Mouse (Mus musculus) heart, adult 11 months (tissue): ENCODE measurements around the gene Rfx2.
A peak's percentile ranks its signal among the peaks of the same experiment; 100 is the strongest.

Experiments used
- DNase-seq: peaks from one replicate; pipeline ENCODE4 v3.0.0; 2022

Gene Rfx2

DNA sequence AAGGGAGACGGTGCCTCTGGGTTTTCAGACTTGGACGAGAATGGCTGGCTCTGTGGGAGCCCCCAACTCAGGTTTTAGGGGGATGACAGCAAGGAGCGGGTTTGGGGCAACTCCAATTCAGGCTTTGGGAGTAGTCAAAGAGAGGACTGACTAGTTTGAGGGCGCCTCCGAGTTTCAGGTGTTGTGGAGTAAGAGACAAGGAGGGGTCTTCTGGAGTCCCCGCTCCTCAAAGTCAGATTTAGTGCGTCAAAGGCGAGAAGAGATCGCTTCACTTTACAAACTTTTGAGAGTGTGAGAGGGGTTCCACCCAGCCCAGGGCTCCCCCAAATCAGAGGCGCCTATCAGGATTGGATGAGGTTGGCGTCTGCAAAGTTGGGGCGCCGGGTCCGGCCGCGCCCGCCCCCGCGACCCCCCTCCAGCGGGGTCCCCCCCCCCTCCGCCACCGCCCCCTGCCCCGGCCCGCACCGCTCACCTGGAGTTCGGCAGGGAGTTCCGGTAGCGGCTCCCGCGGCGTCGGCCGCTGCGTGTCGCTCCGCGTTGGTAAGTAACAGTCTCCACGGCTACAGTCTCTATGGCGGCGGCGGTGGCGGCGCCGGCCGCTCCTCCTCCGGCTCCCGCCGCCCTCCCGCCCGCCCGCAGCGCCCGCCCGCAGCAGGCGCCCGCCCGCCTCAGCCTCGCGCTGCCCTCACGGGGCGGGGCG is at the start of gene Rfx2:
Gene Rfx2 (minus strand): TSS at position 603 of the 700 bp plus-strand sequence.
- DNase-seq = no peak

- peak; percentile 82 for DNase-seq
These were observed 46.6 kb upstream of the Rfx2 start for GRCm38 (mm10) chr17:56877426-56877825.

GRCm38 (mm10) chr17:56876981-56877380 is 46.2 kb upstream of the Rfx2 start:
- no peak for DNase-seq

- DNase-seq = peak; percentile 68
These were observed 45.7 kb upstream of the Rfx2 start for GRCm38 (mm10) chr17:56876465-56876864.

DNA sequence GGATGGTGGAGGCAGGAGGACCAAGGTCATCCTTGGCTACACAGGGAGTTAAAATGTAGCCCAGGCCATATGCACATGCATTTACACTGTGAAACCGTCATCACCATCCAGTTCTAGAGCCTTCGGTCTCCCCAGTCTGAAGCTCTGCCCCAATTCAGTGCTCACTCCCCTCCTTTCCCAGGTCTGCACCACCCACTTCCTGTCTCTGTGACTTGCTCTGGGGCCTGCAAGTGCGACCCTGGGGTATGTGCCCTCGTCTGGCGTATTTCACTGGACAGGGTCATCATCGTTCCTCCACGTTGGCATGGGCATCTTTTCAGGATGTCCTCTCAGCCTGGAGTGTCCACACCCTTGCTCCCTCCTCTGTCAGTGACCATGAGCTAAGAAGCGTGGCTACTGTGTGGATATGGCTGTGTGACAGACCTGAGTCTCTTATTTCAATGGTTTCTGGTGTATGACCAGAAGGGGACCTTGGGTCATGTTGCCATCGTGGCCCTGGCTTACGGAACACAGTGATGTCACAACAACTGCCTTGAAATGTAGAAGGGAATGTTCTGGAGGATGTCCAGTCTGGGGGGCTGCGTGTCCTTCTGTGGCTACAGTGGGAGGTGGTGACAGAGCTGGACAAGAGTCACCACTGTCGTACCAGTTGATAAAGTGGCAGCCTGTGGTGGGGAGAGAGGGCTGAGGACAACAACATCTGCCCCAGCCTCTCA is 44.3 kb upstream of the Rfx2 start, which contains the start of gene 1700061G19Rik:
Gene 1700061G19Rik (plus strand): TSS at position 542 of the 716 bp plus-strand sequence.
- DNase-seq = peak; percentile 86

GRCm38 (mm10) chr17:56874237-56874636 is 43.4 kb upstream of the Rfx2 start, which contains the start of gene Acsbg2:
Gene Acsbg2 (minus strand): TSS chr17:56874447.
- DNase-seq = peak; percentile 60

DNA sequence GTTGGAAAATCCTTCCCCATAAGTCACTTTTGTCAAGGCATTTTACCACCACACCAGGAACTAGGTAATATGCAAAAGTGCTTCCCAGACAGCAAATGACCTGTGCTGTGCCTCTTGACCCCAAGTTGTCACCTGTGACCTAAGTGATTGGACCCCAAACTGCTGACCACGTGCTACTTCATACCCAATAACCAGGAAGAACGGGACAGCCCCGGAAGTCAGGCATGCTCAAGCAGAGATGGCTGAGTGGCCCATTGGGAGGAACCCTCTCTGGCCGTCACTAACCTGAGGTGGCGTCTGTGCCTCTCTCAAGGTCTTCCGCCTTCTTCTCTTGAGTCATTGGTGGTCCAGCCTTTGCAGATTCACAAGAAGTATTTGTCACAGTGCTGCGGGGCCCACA is 41.7 kb upstream of the Rfx2 start:
- no peak for DNase-seq

DNA sequence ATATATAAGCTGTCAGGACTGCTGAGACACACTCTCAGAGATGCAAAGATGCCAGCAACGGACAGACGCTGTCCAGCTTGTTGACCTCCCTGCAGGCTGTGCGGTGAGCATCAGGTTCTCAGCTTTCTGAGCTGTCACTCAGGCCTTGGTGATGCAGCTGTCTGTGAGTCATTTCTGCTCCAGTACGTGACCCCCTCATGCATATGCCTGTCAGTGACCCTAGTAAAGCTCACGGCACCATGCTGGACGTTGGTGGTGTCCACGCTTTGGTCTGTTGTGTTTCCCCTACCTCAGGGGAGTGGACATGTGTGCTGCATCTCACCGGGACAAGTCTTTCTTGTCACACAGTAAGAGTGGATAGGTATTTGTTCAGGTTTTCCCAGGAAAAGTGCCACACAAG is 41.0 kb upstream of the Rfx2 start:
- DNase-seq = peak; percentile 81

- DNase-seq = peak; percentile 84
These were observed 39.6 kb upstream of the Rfx2 start for GRCm38 (mm10) chr17:56870287-56870953.

DNA sequence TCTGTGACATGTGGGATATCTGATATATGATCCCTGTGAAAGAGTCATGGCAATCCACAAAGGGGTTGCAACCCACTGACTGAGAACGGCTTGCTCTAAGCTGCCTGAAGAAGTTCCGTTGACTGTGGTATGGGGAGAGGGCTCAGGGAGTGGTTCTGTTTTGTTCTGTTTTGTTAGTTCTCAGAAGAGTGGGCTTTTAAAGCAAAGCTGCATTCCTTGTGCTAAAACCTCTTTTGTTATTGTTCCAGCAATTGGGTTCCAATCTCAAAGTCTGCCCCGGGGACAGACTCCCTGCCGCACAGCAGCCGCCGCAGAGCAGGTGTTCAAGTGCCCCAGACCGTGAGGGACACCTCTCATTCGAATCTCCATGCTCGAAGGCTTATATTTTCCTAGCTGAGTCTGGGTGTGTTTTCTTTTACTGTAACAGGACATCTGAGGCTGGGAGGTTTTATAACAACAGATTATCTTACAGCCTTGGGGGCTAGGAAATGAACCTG is 38.7 kb upstream of the Rfx2 start:
- DNase-seq = no peak

DNA sequence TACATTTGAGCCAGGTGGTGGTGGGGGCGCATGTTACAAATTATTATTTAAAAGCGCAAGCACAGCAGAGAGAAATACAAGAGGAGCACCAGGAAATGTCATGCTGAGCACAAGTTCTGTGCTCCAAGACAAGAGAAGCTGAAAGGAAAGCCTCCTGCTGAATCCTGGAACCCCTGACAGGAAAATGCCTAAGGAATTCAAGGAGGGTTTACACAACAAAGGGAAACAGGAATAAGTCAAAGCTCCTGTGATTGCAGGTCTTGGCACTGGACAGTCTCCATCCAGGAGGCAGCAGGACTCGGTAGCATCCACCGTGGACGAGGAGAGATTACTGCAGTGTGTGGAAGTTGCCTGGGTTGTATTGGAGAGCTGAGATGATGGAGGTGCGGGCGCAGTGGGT is 35.3 kb upstream of the Rfx2 start:
- DNase-seq = no peak

- peak; percentile 95 for DNase-seq
These were observed 30.4 kb upstream of the Rfx2 start for GRCm38 (mm10) chr17:56861197-56861596.

DNA sequence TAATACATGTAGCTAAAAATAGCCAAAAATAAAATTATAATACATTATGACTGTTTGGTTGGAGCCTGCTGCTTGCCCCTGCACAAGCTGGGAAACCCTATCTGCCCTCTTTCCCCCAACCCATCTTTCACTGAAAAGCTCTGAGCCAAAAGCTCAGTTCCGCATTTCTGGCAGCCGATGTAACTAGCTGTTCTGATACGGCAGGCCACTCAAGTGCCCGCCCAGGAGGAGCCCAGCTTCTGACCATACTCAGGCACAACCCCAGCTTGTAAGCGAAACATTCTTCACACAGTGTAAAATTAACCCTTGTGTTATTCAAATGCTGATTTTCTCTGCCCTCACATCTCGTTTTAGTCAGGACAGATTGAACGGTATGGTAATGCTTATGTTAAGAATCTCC is 28.1 kb upstream of the Rfx2 start:
- no peak for DNase-seq

- DNase-seq = no peak
These were observed 27.4 kb upstream of the Rfx2 start for GRCm38 (mm10) chr17:56858216-56858615.

DNA sequence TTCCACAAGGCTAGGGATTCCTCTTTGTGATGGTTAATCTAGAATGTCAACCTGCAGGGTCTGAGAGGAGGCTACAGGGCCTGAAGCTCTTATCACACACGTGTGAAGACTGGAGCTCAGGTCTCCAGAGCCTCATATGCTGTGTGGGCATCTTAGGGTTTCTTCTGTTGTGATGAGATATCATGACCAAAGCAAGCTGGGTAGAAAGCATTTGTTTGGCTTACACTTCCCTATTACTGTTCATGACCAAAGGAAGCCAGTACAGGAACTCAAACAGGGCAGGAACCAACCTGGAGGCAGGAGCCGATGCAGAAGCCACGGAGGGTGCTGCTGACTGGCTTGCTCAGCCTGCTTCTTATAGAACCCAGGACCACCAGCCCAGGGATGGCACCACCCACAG is 24.6 kb upstream of the Rfx2 start:
- DNase-seq = no peak

DNA sequence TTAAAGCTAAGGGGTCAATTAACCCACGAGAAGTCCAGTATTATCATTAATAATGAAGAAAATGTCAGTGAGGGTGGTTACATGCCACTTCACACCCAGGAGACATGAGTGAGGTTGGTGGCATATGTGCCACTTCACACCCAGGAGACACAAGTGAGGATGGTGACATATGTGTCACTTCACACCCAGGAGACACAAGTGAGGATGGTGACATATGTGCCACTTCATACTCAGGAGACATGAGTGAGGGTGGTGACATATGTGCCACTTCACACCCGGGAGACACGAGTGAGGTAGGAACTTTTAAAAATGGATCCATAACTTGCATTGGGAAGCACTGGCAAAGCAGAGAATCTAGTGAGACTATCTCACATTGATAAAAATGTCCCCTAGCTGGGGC is 20.4 kb upstream of the Rfx2 start:
- DNase-seq = no peak

DNA sequence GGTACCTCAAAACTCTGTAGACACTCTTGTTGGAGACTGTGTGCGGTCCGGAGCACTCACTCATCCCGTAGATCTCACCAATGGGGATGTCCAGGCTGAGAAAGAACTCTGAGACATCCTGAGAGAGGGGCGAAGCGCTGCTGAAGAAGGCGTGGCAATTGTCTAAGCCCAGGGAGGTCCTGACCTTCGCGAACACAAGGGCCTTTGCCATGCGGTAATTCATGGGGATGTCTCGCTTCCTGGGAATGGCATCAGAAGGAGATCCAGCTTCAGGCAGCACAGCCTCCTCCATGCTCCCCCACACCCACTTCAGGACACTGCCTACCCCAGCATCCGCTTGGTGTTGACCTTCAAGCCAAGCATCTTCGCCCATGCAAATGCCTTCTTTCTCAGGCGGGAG is 18.9 kb upstream of the Rfx2 start:
- DNase-seq = no peak

GRCm38 (mm10) chr17:56848785-56849184 is 18.0 kb upstream of the Rfx2 start:
- DNase-seq = no peak

DNA sequence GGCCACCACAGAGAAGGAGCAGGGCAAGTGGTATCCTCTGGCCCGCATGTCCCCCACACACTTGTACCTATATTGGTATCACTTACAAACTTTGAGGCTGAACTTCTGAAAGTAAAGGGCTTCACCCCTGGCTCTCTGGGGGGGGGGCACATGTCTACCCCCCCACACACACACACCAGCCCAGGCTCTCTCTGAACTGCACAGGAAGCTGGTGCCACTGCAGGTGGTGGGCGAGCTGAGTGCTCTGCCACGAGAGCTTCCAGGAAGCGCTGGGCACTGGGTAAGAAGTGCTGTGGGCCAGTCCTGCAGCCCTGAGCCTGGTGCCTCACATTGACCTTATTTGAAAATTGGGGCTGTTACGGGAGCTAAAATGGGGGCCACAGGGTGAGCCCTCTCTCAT is 12.9 kb upstream of the Rfx2 start:
- DNase-seq = no peak

DNA sequence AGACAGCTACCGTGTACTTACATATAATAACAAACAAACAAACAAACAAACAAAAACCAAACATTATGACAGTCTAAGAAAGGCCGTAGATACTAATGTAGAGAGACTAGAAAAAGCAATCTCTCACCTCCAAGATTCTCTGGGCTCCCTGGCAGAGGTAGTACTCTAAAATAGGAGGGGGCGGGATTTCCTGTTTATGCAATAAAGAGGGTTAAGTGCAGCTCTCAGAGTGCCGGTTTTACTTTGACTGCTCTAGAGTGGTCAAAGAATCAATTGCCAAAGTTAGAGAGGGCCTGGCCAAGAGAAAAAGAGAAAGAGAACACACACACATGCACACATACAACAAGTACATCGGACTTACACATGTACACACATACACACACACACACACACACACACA is 11.4 kb upstream of the Rfx2 start:
- DNase-seq = no peak

- no peak for DNase-seq
These were observed 9.7 kb upstream of the Rfx2 start for GRCm38 (mm10) chr17:56840524-56840923.

- DNase-seq = no peak
These were observed 5.5 kb upstream of the Rfx2 start for GRCm38 (mm10) chr17:56836336-56836735.

- DNase-seq = no peak
These were observed 2.6 kb upstream of the Rfx2 start for GRCm38 (mm10) chr17:56833381-56833780.

GRCm38 (mm10) chr17:56832918-56833317 is 2.1 kb upstream of the Rfx2 start:
- DNase-seq = no peak
